Mouse (Mus musculus) embryonic fibroblast, embryonic 13.5 days (primary cell): ENCODE measurements around the gene Pspn. TPM values are rescaled to one million over a fixed set of nuclear protein-coding genes. Genes with fewer than 3 reads are reported as not detected.

Experiments
- H3K27ac ChIP-seq: 2 replicates; pipeline ENCODE4 v1.5.1; 2012; ENCODE audit warnings: low read length, control low read depth, inconsistent platforms; ENCODE audit not compliant: insufficient read depth
- H3K4me1 ChIP-seq: 2 replicates; pipeline ENCODE4 v1.6.1; 2011; ENCODE audit warnings: low read length; ENCODE audit not compliant: control insufficient read depth, insufficient read depth
- H3K4me3 ChIP-seq: 2 replicates; pipeline ENCODE4 v1.5.1; 2011; ENCODE audit warnings: mild to moderate bottlenecking, control low read depth, low read length; ENCODE audit not compliant: insufficient read depth
- CTCF ChIP-seq: IDR thresholded peaks from 2 replicates; pipeline ENCODE4 v1.5.1; 2011; ENCODE audit warnings: mild to moderate bottlenecking, control low read depth, low read length, moderate library complexity, borderline replicate concordance; ENCODE audit not compliant: insufficient read depth
- POLR2A ChIP-seq: IDR thresholded peaks from 2 replicates; pipeline ENCODE4 v1.6.1; 2011; ENCODE audit warnings: low read depth, mild to moderate bottlenecking, control low read depth, low read length, moderate library complexity
- polyA plus RNA-seq: library from polyadenylated mRNA; stranded (reverse); fragments of >200 nt; gene quantifications from 2 replicates; pipeline ENCODE4 v1.2.4, GENCODE M21; 2011; ENCODE audit warnings: low read depth; ENCODE audit not compliant: missing spikeins, insufficient read length

Pspn gene
- polyA plus RNA-seq: not detected in 2 replicates

DNA sequence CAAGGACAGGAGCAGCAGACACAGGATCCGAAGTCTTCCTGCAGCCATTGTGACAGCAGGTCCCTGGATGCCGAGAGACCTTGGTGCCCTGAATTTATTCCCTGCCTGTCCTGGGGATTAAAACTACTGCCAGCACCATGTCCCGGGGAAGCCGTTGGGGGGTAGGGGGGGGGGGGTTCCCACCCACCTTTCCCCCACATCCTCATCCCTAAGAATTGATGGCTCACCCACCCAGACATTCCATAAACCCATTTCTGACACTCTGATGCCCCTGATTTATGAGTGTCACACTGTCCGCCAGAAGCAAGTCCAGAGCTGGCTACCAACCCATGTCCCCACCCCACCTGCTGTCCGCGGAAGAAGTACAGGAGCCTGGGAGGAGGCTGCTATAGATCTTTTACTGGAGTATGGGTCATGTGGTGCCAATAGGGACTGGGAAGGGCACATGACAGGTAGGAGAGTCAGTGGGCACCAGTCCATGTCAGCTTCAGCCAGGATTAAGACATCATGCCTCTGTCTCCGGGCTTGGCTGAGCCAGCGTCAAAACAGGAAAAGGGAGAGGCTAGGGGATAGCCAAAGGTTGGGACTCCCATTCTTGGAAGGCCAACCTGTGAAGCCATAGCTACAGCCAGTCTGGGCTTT lies at the start of gene Pspn:
TSS of gene Pspn (minus strand) at position 51 of the 642 bp plus-strand sequence.
- Histone ChIP-seq H3K27ac (no peak within 1 kb of the TSS), H3K4me3 (no peak within 1 kb of the TSS), H3K4me1 (peaks cover 11% of the 10 kb centered on the region)
- no peak for TF ChIP-seq POLR2A

DNA sequence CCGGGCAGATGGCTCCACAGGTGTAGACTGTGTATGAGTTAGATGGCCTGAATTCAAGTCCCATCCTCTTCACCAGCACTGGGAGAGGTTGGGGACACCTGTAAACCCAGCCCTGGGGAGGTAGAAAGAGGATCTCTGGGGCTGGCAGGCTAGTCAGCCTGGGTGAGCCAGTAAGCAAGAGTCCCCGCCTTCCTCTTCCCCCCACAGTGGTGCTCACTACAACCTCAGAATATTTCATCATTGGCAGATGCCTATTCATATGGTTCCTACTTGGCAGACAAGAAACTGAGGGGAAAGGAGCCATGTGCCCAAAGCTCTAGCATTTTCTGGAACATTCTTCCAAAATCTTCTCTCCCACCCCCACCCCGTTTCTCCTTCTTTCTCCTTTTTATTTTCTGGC lies 49.0 kb upstream of the Pspn start:
- Histone ChIP-seq H3K27ac (no peak overlapping the region), H3K4me3 (no peak overlapping the region), H3K4me1 (no peaks in the 10 kb centered on the region)
- no peak for TF ChIP-seq POLR2A
- no peak for TF ChIP-seq CTCF

DNA sequence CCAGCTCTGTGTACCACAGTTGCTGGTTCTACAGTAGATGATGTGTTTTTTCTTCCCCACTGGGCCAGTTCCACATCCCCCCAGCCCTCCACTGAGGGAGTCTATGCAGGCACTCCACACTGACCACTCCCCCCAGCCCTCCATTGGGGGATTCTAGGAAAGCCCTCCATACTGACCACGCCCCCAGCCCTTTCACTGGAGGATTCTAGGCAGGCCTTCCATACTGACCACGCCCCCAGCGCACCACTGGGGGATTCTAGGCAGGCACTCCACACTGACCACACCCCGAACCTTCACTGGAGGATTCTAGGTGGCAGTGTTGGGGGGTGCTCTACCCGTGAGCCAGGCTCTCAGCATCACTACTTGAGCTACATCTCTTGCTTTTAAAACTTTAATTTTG lies 47.6 kb upstream of the Pspn start:
- H3K27ac ChIP-seq: no peak overlapping the region
- no peaks in the 10 kb centered on the region for H3K4me1 ChIP-seq
- TF ChIP-seq POLR2A (no peak), CTCF (no peak)
- H3K4me3 ChIP-seq: no peak overlapping the region

GRCm38 (mm10) chr17:57041554-57041953 lies 41.7 kb upstream of the Pspn start, which contains the start of gene Slc25a41:
Gene Slc25a41, minus strand, starts transcription at chr17:57041654.
- Histone ChIP-seq H3K4me1 (no peaks in the 10 kb centered on the region), H3K27ac (no peak within 1 kb of the TSS), H3K4me3 (no peak within 1 kb of the TSS)
- TF ChIP-seq POLR2A (no peak), CTCF (no peak)

- Histone ChIP-seq H3K4me1 (no peaks in the 10 kb centered on the region), H3K27ac (no peak overlapping the region), H3K4me3 (no peak overlapping the region)
- TF ChIP-seq CTCF (no peak), POLR2A (no peak)
These were observed 39.2 kb upstream of the Pspn start for GRCm38 (mm10) chr17:57038978-57039377.

DNA sequence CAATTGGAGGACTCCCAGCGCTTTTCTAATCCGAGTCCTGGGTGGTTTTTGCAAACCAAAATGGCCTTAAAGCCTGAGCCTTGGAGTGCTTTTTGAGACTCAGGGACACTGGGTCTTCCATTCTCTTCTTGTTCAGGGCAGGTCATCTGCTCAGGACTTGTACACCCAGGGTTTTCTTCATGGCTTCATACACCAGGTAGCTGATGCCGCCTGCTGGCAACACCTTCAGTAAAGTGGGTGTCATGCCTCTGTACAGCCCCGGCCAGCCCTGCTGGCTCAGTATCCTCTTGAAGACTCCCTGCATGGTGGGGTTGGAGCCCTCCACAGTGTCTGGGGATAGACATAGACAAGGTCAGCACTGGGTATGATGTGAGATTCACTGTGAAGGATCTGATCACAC lies 33.0 kb upstream of the Pspn start:
- H3K4me3 ChIP-seq: no peak overlapping the region
- peaks cover 2% of the 10 kb centered on the region; the same call in 1 of the 2 replicates for H3K4me1 ChIP-seq
- no peak overlapping the region for H3K27ac ChIP-seq
- TF ChIP-seq CTCF (no peak), POLR2A (peak; percentile 31; the same call in 1 of the 2 replicates)

GRCm38 (mm10) chr17:57031661-57032420 lies 32.0 kb upstream of the Pspn start:
- Histone ChIP-seq H3K4me1 (peaks cover 2% of the 10 kb centered on the region; the same call in 1 of the 2 replicates), H3K4me3 (peak overlapping the region; percentile 13), H3K27ac (peak overlapping the region; percentile 60)
- TF ChIP-seq CTCF: no peak
- peak; percentile 91 for TF ChIP-seq POLR2A

DNA sequence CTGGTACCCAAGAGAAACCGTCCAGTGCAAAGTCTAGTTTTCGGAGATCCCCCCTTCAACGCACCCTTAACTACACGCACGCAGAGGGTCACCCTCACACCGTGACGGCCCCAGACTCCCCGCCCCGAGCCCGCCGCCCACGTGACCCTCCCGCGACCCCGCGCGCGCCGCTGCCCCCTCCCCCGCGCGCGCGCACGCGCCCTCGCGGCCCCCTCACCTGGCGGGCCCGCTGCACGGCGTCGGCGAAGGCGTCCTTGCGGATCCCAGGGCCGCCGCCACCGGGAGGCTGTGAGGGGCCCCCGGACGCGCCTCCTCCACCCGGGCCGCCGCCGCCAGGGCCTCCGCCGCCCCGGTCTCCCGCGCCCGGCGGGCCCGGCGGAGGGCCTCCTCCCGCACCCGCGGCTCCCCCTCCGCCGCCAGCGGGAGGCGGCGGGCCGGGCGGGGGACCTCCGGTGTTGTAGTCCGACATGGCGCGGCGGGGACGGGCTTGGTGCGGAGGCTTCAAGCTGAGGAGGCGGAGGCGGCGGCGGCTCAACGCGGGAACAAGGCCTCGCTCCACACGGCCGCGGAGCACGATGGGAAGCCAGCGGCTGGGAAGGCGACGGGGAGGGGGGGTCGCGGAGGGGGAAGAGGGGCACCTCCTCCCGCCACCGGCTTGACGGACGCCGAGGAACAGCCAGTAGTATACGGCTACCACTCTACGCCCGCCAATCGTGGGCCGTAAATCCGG lies 31.3 kb upstream of the Pspn start, which contains the start of gene Khsrp:
TSS of gene Khsrp (minus strand) at position 592 of the 730 bp plus-strand sequence.
- TF ChIP-seq CTCF (no peak), POLR2A (peak; percentile 59; the same call in 1 of the 2 replicates)
- Histone ChIP-seq H3K4me3 (peak within 1 kb of the TSS; percentile 97), H3K4me1 (peaks cover 2% of the 10 kb centered on the region; the same call in 1 of the 2 replicates), H3K27ac (peak within 1 kb of the TSS; percentile 60)

DNA sequence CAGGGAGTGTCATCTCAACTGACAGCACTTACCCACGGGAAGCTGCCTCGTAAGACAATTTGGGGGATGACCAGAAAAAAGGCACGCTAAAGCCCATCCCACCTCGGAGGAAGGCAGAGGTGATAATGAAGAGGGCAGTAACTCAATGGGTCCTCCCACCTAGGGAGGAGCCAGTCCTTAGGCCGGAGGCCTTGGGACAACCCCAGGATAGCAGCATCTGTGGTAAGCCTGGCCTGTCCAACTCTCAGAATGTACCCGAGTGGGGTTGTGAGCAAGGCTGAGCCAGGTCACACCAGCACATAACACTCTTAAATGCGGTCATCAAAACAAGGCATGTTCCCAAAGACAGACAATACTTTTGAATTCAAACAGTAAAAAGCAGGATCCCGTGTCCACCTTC lies 29.9 kb upstream of the Pspn start:
- Histone ChIP-seq H3K4me3 (peak overlapping the region; percentile 97), H3K27ac (no peak overlapping the region), H3K4me1 (peaks cover 2% of the 10 kb centered on the region; the same call in 1 of the 2 replicates)
- TF ChIP-seq CTCF: no peak
- peak; percentile 46 for TF ChIP-seq POLR2A
